Mouse (Mus musculus) cerebellum, adult 2 months (tissue): Measurements from ENCODE around the gene Il10.

Experiments
- CTCF ChIP-seq: fragments of 200-500 bp; IDR thresholded peaks from 2 replicates; pipeline ENCODE4 v1.5.1; 2011; ENCODE audit warnings: low read depth, mild to moderate bottlenecking, control low read depth, low read length, moderate library complexity, borderline replicate concordance; ENCODE audit not compliant: insufficient read depth
- POLR2A ChIP-seq: fragments of 200-500 bp; IDR thresholded peaks from 2 replicates; pipeline ENCODE4 v1.6.1; 2011; ENCODE audit warnings: low read length, control low read depth, borderline replicate concordance; ENCODE audit not compliant: insufficient read depth

- TF ChIP-seq CTCF: no peak
- TF ChIP-seq POLR2A: no peak
Measured at GRCm38 (mm10) chr1:131042721-131043120, 23.1 kb downstream of the Il10 start.
